Mouse (Mus musculus): Measurements from ENCODE around the gene Mllt10.

The Mllt10 gene

GRCm38 (mm10) chr2:18034371-18035250 is 20.4 kb upstream of the Mllt10 start:
- DNase-seq (ENCODE audit: low read depth): no peak

GRCm38 (mm10) chr2:18037491-18037890 is 17.5 kb upstream of the Mllt10 start, which contains the start of gene A930004D18Rik:
A930004D18Rik (minus strand) TSS chr2:18037737.
- no peak for DNase-seq (ENCODE audit: low read depth)

GRCm38 (mm10) chr2:18038141-18038752 is 16.8 kb upstream of the Mllt10 start:
- DNase-seq (ENCODE audit: low read depth): no peak

GRCm38 (mm10) chr2:18038895-18039371 is 16.1 kb upstream of the Mllt10 start:
- DNase-seq (ENCODE audit: low read depth): no peak

- no peak for DNase-seq (ENCODE audit: low read depth)
Measured at GRCm38 (mm10) chr2:18039566-18040290, 15.3 kb upstream of the Mllt10 start.

- no peak for DNase-seq (ENCODE audit: low read depth)
Measured at GRCm38 (mm10) chr2:18040347-18041160, 14.5 kb upstream of the Mllt10 start.

GRCm38 (mm10) chr2:18041199-18041885 is 13.7 kb upstream of the Mllt10 start:
- DNase-seq (ENCODE audit: low read depth): no peak

GRCm38 (mm10) chr2:18045143-18045780 is 9.8 kb upstream of the Mllt10 start:
- no peak for DNase-seq (ENCODE audit: low read depth)

- DNase-seq (ENCODE audit: low read depth): no peak
Measured at GRCm38 (mm10) chr2:18045781-18046181, 9.3 kb upstream of the Mllt10 start.

GRCm38 (mm10) chr2:18046186-18046585 is 8.9 kb upstream of the Mllt10 start:
- DNase-seq (ENCODE audit: low read depth): no peak

- DNase-seq (ENCODE audit: low read depth): no peak
Measured at GRCm38 (mm10) chr2:18046758-18047645, 8.0 kb upstream of the Mllt10 start.

- no peak for DNase-seq (ENCODE audit: low read depth)
Measured at GRCm38 (mm10) chr2:18047646-18048452, 7.2 kb upstream of the Mllt10 start.

GRCm38 (mm10) chr2:18048453-18049075 is 6.5 kb upstream of the Mllt10 start, which contains the start of gene Skida1:
Skida1 (minus strand) TSS chr2:18049051.
- no peak for DNase-seq (ENCODE audit: low read depth)

- DNase-seq (ENCODE audit: low read depth): no peak
Measured at GRCm38 (mm10) chr2:18049279-18049821, 5.7 kb upstream of the Mllt10 start.

- no peak for DNase-seq (ENCODE audit: low read depth)
Measured at GRCm38 (mm10) chr2:18050018-18050417, 5.0 kb upstream of the Mllt10 start.

GRCm38 (mm10) chr2:18050541-18050985 is 4.5 kb upstream of the Mllt10 start:
- DNase-seq (ENCODE audit: low read depth): no peak

GRCm38 (mm10) chr2:18051026-18051830 is 3.8 kb upstream of the Mllt10 start:
- DNase-seq (ENCODE audit: low read depth): no peak

All from c-Kit-positive CD71-negative TER-119-negative erythroid progenitor cells, embryonic 14.5 days (primary cell).